ENCODE assay signal across 18 mouse cellular contexts in genomic region chr12:103214797-103215196, GRCm38 (mm10). TPM values are rescaled to one million over a fixed set of nuclear protein-coding genes. Genes with fewer than 3 reads are reported as not detected.
DNase-seq lines count a peak whose midpoint lies in the region; ATAC-seq and TF ChIP-seq lines count a peak whose summit lies in the region.
"Had no signal": no experiment of that assay in that cellular context is flagged by ENCODE, and none has a peak within 500 bp of the region (broad histone marks: within the 10 kb centered on the region; RNA-seq: fewer than 3 reads in every experiment).

No protein-coding gene starts in this region.

- H3K27ac ChIP-seq in forebrain, postnatal 0 days (ENCODE audit: low read depth, low read length) = no peak overlapping the region
- H3K27ac ChIP-seq in forebrain, embryonic 16.5 days (ENCODE audit: low read length) = no peak overlapping the region
- no peak overlapping the region for H3K27ac ChIP-seq in kidney, embryonic 14.5 days (ENCODE audit: low read depth, low read length)
- peak overlapping the region; percentile 29 for H3K27ac ChIP-seq in hindbrain, embryonic 14.5 days
- H3K27ac ChIP-seq in midbrain, embryonic 14.5 days (replicated peaks; ENCODE audit: low read depth, low read length) = peak overlapping the region; percentile 57
- H3K27ac ChIP-seq: embryonic facial prominence, embryonic 15.5 days; limb, embryonic 10.5 days; liver, embryonic 12.5 days; lung, embryonic 15.5 days had no signal

- DNase-seq in forebrain, postnatal 0 days = no peak
- no peak for DNase-seq in kidney, adult 9 months
- DNase-seq in hindbrain, embryonic 14.5 days (ENCODE audit: low spot score) = no peak
- DNase-seq in midbrain, embryonic 14.5 days = no peak
- DNase-seq in left cerebral cortex, adult 9 months (ENCODE audit: low spot score in 2 of 2) = no peak
- DNase-seq in adrenal gland, adult (ENCODE audit: inconsistent age in 2 of 2, low spot score in 1 of 2) = no peak
- DNase-seq: cerebellum, adult 11 months; embryo, embryonic 11 days; gastrocnemius, postnatal 10 days; right cerebral cortex, adult 18-20 months; thymus, postnatal 4 days had no signal

- 0 out of 2 replicates have a peak, but pooled peaks cover 8% of the 10 kb centered on the region for H3K4me1 ChIP-seq in forebrain, postnatal 0 days (ENCODE audit: insufficient read depth)
- H3K4me1 ChIP-seq in forebrain, embryonic 16.5 days (replicated peaks; ENCODE audit: control insufficient read depth, insufficient read depth, low read length) = peaks cover 13% of the 10 kb centered on the region
- H3K4me1 ChIP-seq in kidney, embryonic 14.5 days (ENCODE audit: control insufficient read depth, insufficient read depth, low read length) = peaks cover 20% of the 10 kb centered on the region; the same call in 1 of the 2 replicates
- peaks cover 16% of the 10 kb centered on the region for H3K4me1 ChIP-seq in hindbrain, embryonic 14.5 days (replicated peaks; ENCODE audit: control insufficient read depth, insufficient read depth, low read length)
- H3K4me1 ChIP-seq in midbrain, embryonic 14.5 days (ENCODE audit: control insufficient read depth, insufficient read depth, low read length) = peaks cover 16% of the 10 kb centered on the region; the same call in 1 of the 2 replicates
- H3K4me1 ChIP-seq: liver, embryonic 12.5 days had no signal

- H3K4me3 ChIP-seq in forebrain, postnatal 0 days (ENCODE audit: low read depth, low read length) = no peak overlapping the region
- H3K4me3 ChIP-seq in forebrain, embryonic 16.5 days (replicated peaks; ENCODE audit: low read length) = no peak overlapping the region
- H3K4me3 ChIP-seq in kidney, embryonic 14.5 days (ENCODE audit: low read length) = no peak overlapping the region
- no peak overlapping the region for H3K4me3 ChIP-seq in hindbrain, embryonic 14.5 days (replicated peaks; ENCODE audit: low read length)
- no peak overlapping the region for H3K4me3 ChIP-seq in midbrain, embryonic 14.5 days (replicated peaks; ENCODE audit: low read depth, low read length)
- H3K4me3 ChIP-seq: embryonic facial prominence, embryonic 15.5 days; limb, embryonic 10.5 days; liver, embryonic 12.5 days; lung, embryonic 15.5 days had no signal

- H3K27me3 ChIP-seq in forebrain, postnatal 0 days (ENCODE audit: insufficient read depth, low read length) = no peaks in the 10 kb centered on the region
- no peaks in the 10 kb centered on the region for H3K27me3 ChIP-seq in forebrain, embryonic 16.5 days (replicated peaks; ENCODE audit: control insufficient read depth, insufficient read depth, low read length)
- H3K27me3 ChIP-seq in kidney, embryonic 14.5 days (ENCODE audit: control insufficient read depth, insufficient read depth, low read length) = no peaks in the 10 kb centered on the region
- no peaks in the 10 kb centered on the region for H3K27me3 ChIP-seq in hindbrain, embryonic 14.5 days (ENCODE audit: control insufficient read depth, insufficient read depth, low read length)
- no peaks in the 10 kb centered on the region for H3K27me3 ChIP-seq in midbrain, embryonic 14.5 days (ENCODE audit: control insufficient read depth, insufficient read depth, low read length)
- H3K27me3 ChIP-seq: embryonic facial prominence, embryonic 15.5 days; liver, embryonic 12.5 days; lung, embryonic 15.5 days had no signal

- no peak overlapping the region for H3K4me2 ChIP-seq in forebrain, postnatal 0 days (ENCODE audit: low read depth)
- no peak overlapping the region for H3K4me2 ChIP-seq in forebrain, embryonic 16.5 days (ENCODE audit: low read length)
- no peak overlapping the region for H3K4me2 ChIP-seq in kidney, embryonic 14.5 days (replicated peaks; ENCODE audit: low read depth, low read length)
- no peak overlapping the region for H3K4me2 ChIP-seq in hindbrain, embryonic 14.5 days (replicated peaks)
- no peak overlapping the region for H3K4me2 ChIP-seq in midbrain, embryonic 14.5 days (ENCODE audit: low read length)
- H3K4me2 ChIP-seq: embryonic facial prominence, embryonic 15.5 days; liver, embryonic 12.5 days; lung, embryonic 15.5 days had no signal

- WGBS in forebrain, postnatal 0 days = 89% methylated on average over 2 of the region's 2 CpGs
- 90% methylated on average over 2 of the region's 2 CpGs for WGBS in forebrain, embryonic 16.5 days
- whole genome bisulfite sequencing in kidney, embryonic 14.5 days = 64% methylated on average over 2 of the region's 2 CpGs
- WGBS in hindbrain, embryonic 14.5 days = 88% methylated on average over 2 of the region's 2 CpGs
- WGBS in midbrain, embryonic 14.5 days = 91% methylated on average over 2 of the region's 2 CpGs

- 0 out of 2 replicates have a peak, but pooled peaks have one; percentile 10 for ATAC-seq in forebrain, postnatal 0 days
- no peak for ATAC-seq in forebrain, embryonic 16.5 days
- peak; percentile 32; the same call in 1 of the 2 replicates for ATAC-seq in kidney, embryonic 14.5 days (ENCODE audit: low FRiP score, low TSS enrichment)
- ATAC-seq in hindbrain, embryonic 14.5 days (ENCODE audit: low FRiP score) = peak; percentile 47; the same call in 1 of the 2 replicates
- peak; percentile 29; the same call in 1 of the 2 replicates for ATAC-seq in midbrain, embryonic 14.5 days (ENCODE audit: low FRiP score, low TSS enrichment)
- ATAC-seq: liver, embryonic 12.5 days had no signal

- no peaks in the 10 kb centered on the region for H3K9me3 ChIP-seq in forebrain, postnatal 0 days (ENCODE audit: low read length)
- H3K9me3 ChIP-seq in forebrain, embryonic 16.5 days (ENCODE audit: control insufficient read depth, low read length) = no peaks in the 10 kb centered on the region
- H3K9me3 ChIP-seq in kidney, embryonic 14.5 days (ENCODE audit: control insufficient read depth, low read length) = no peaks in the 10 kb centered on the region
- H3K9me3 ChIP-seq in hindbrain, embryonic 14.5 days (ENCODE audit: control insufficient read depth, low read length) = no peaks in the 10 kb centered on the region
- no peaks in the 10 kb centered on the region for H3K9me3 ChIP-seq in midbrain, embryonic 14.5 days (ENCODE audit: control insufficient read depth, low read length)
- H3K9me3 ChIP-seq: embryonic facial prominence, embryonic 15.5 days; limb, embryonic 10.5 days; liver, embryonic 12.5 days; lung, embryonic 15.5 days had no signal

- no peak overlapping the region for H3K9ac ChIP-seq in forebrain, postnatal 0 days
- no peak overlapping the region for H3K9ac ChIP-seq in forebrain, embryonic 16.5 days (replicated peaks; ENCODE audit: low read depth, low read length)
- H3K9ac ChIP-seq in kidney, embryonic 14.5 days (ENCODE audit: low read depth, low read length) = no peak overlapping the region
- H3K9ac ChIP-seq in hindbrain, embryonic 14.5 days = no peak overlapping the region
- H3K9ac ChIP-seq in midbrain, embryonic 14.5 days (replicated peaks; ENCODE audit: low read length) = no peak overlapping the region
- H3K9ac ChIP-seq: embryonic facial prominence, embryonic 15.5 days; liver, embryonic 12.5 days; lung, embryonic 15.5 days had no signal

- no peaks in the 10 kb centered on the region for H3K36me3 ChIP-seq in forebrain, postnatal 0 days (ENCODE audit: insufficient read depth)
- H3K36me3 ChIP-seq in forebrain, embryonic 16.5 days (ENCODE audit: control insufficient read depth, insufficient read depth) = no peaks in the 10 kb centered on the region
- no peaks in the 10 kb centered on the region for H3K36me3 ChIP-seq in kidney, embryonic 14.5 days (ENCODE audit: control insufficient read depth, insufficient read depth, low read length)
- no peaks in the 10 kb centered on the region for H3K36me3 ChIP-seq in hindbrain, embryonic 14.5 days (replicated peaks; ENCODE audit: control insufficient read depth, insufficient read depth)
- H3K36me3 ChIP-seq in midbrain, embryonic 14.5 days (ENCODE audit: control insufficient read depth, insufficient read depth, low read length) = no peaks in the 10 kb centered on the region
- H3K36me3 ChIP-seq: embryonic facial prominence, embryonic 15.5 days; limb, embryonic 10.5 days; liver, embryonic 12.5 days; lung, embryonic 15.5 days had no signal

- TF ChIP-seq CTCF in forebrain, postnatal 0 days (IDR thresholded peaks at IDR 0.05; ENCODE audit: low read depth) = no peak

RNA-seq across cellular contexts. Expression of gene Prima1, which starts 27.2 kb away (rescaled TPM):
- 0.67 and 1.5 TPM in 2 replicates for total RNA-seq in forebrain, postnatal 0 days (2014; rRNA removed)
- 0.69 and 0.72 TPM in 2 replicates for polyA plus RNA-seq in forebrain, postnatal 0 days (2015; fragmentation: Nextera tagmentation; extraction: Ambion mirVana)
- 0.25 TPM in 1 of 2 replicates, not detected in the other for polyA plus RNA-seq in forebrain, embryonic 16.5 days (2015; fragmentation: Nextera tagmentation; extraction: Ambion mirVana)
- 0.21 and 0.49 TPM in 2 replicates for polyA plus RNA-seq in kidney, embryonic 14.5 days (2014; fragmentation: Nextera tagmentation; extraction: Ambion mirVana)
- polyA plus RNA-seq in hindbrain, embryonic 14.5 days (2014; fragmentation: Nextera tagmentation; extraction: Ambion mirVana) = 1.5 and 1.9 TPM in 2 replicates
- polyA plus RNA-seq in midbrain, embryonic 14.5 days (2014; fragmentation: Nextera tagmentation; extraction: Ambion mirVana) = 1.1 and 1.2 TPM in 2 replicates
- total RNA-seq: hematopoietic stem cell, adult 5-6 weeks had no signal
- polyA plus RNA-seq: limb, embryonic 10.5 days; liver, embryonic 12.5 days had no signal

Comparison
In these comparisons a context has a peak if more than half of its experiments do, and no peak if none do; other contexts are left out.
1. H3K27ac ChIP-seq: peak in hindbrain, embryonic 14.5 days (single experiment) and midbrain, embryonic 14.5 days (single experiment); none in forebrain, postnatal 0 days (single experiment), forebrain, embryonic 16.5 days (single experiment) and kidney, embryonic 14.5 days (single experiment).